Mouse (Mus musculus) stomach, postnatal 0 days (tissue): ENCODE results near the gene Gm42372. TPM values are rescaled to one million over a fixed set of nuclear protein-coding genes. Genes with fewer than 3 reads are reported as not detected.

Experiments
- ATAC-seq: fragments of 200-750 bp; cut with Nextera tagmentation; 2 replicates; pipeline ENCODE4 v1.8.0; 2017; ENCODE audit not compliant: low FRiP score, low TSS enrichment
- DNase-seq: peaks from one replicate; pipeline ENCODE4 v3.0.0-alpha.2; 2016; ENCODE audit warnings: low spot score
- H3K27ac ChIP-seq: fragments of 300-500 bp; sonication (generic); replicated peaks from 2 replicates; pipeline ENCODE4 v1.5.1; 2014; ENCODE audit warnings: mild to moderate bottlenecking, control low read depth
- H3K27me3 ChIP-seq: fragments of 300-500 bp; sonication (generic); 2 replicates; pipeline ENCODE4 v1.6.1; 2014; ENCODE audit warnings: low read length; ENCODE audit not compliant: control insufficient read depth, insufficient read depth
- H3K36me3 ChIP-seq: fragments of 300-500 bp; sonication (generic); 2 replicates; pipeline ENCODE4 v1.6.1; 2014; ENCODE audit warnings: low read length, mixed read lengths; ENCODE audit not compliant: control insufficient read depth, insufficient read depth
- H3K4me1 ChIP-seq: fragments of 300-500 bp; sonication (generic); replicated peaks from 2 replicates; pipeline ENCODE4 v1.6.1; 2014; ENCODE audit warnings: antibody characterized with exemption; ENCODE audit not compliant: control insufficient read depth, insufficient read depth
- H3K4me2 ChIP-seq: fragments of 300-500 bp; sonication (generic); replicated peaks from 2 replicates; pipeline ENCODE4 v1.6.1; 2014; ENCODE audit warnings: low read depth, mild to moderate bottlenecking, control low read depth, moderate library complexity
- H3K4me3 ChIP-seq: fragments of 300-500 bp; sonication (generic); 2 replicates; pipeline ENCODE4 v1.5.1; 2014; ENCODE audit warnings: low read depth, low read length, control low read depth
- H3K9ac ChIP-seq: fragments of 300-500 bp; sonication (generic); 2 replicates; pipeline ENCODE4 v1.6.1; 2014; ENCODE audit warnings: mild to moderate bottlenecking, low read length, control low read depth, mixed read lengths
- H3K9me3 ChIP-seq: fragments of 300-500 bp; sonication (generic); 2 replicates; pipeline ENCODE4 v1.6.1; 2016; ENCODE audit warnings: low read length; ENCODE audit not compliant: control insufficient read depth
- CTCF ChIP-seq: IDR thresholded peaks from 2 replicates; pipeline ENCODE4 v1.5.1; 2016; ENCODE audit warnings: antibody characterized with exemption, low read depth, mild to moderate bottlenecking, moderate library complexity
- EP300 ChIP-seq: optimal IDR thresholded peaks from 2 replicates; pipeline ENCODE3; 2016; ENCODE audit warnings: antibody characterized with exemption
- WGBS: fragments of 180-500 bp; shearing (Covaris S2); extraction: QIAGEN DNeasy Blood & Tissue Kit; methylation state at CpG from one replicate; pipeline ENCODE4 v1.1.7; 2014; 5-methylcytosine and 5-hydroxymethylcytosine counted together
- polyA plus RNA-seq: library from polyadenylated mRNA; unstranded; fragments of >200 nt; fragmentation: Nextera tagmentation; extraction: Ambion mirVana; gene quantifications from 2 replicates; pipeline ENCODE4 v1.2.1, GENCODE M21; 2015

Gm42372 gene
- polyA plus RNA-seq, 1 experiment from 2014 or later: 0.15 TPM

DNA sequence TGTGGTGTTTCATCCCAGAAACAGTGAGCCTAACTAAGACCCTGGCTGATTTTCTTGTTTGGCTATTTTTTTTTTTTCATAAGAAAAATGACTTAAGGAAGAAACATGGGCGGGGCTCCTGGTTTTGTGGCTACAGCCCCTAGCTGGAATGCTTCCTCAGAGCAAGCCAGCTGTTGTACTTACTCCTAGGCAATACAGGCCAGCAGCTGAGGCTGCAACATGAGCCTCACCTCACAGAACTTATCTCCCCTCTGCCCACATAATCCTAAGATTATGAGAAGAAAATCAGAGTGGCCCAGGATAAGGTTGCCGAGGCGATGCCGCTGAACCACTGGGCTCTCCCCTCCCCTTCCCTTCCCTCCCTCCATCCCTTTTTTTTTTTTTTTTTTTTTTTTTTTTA, 27.2 kb upstream of the Gm42372 start:
- Histone ChIP-seq H3K4me3 (no peak overlapping the region), H3K9ac (no peak overlapping the region), H3K36me3 (no peaks in the 10 kb centered on the region), H3K9me3 (no peaks in the 10 kb centered on the region), H3K4me1 (no peaks in the 10 kb centered on the region), H3K27me3 (no peaks in the 10 kb centered on the region), H3K4me2 (no peak overlapping the region), H3K27ac (no peak overlapping the region)
- ATAC-seq: no peak
- no peak for DNase-seq
- WGBS: 68% methylated on average over 4 of the region's 4 CpGs
- TF ChIP-seq CTCF: no peak
- TF ChIP-seq EP300: no peak

DNA sequence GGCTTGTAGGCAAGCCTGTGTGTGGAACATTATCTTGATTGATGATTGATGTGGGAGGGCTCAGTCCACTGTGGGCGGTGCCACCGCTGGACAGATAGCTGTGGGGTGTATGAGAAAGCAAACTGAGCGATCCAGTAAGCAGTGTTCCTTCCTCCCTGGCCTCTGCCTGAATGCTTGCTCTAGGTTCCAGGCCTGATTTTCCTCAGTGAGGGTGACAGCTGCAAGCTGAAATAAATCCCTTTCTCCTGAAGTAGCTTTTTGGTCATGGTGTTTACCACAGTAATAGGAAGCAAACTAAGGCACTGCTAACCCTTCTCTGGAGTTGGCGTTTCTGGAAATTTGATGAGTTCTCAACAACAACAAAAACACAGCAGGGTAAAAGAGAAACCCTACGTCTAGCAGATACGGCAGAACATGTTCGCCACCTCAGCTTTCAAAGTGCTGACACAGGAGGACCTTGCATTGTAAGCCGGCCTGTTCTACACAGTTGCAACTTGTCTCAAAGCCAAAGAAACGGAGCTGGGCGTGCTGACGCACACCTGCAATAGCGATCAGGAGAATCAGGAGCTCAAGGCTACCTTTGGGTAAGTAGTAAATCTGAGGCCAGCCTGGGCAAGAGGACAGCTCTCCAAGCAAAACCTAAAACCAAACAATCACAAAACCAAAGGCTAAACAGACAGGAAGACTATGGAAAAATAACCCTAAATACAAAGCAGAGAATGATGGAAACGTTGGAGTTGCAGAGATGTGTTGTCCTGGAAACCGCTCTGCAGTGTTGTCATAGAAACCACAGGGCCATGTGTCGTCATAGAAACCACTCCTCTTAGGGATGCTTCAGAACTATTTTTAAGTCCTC, 26.2 kb upstream of the Gm42372 start:
- Histone ChIP-seq H3K36me3 (no peaks in the 10 kb centered on the region), H3K4me1 (no peaks in the 10 kb centered on the region), H3K27me3 (no peaks in the 10 kb centered on the region), H3K4me3 (no peak overlapping the region), H3K27ac (no peak overlapping the region), H3K9me3 (no peaks in the 10 kb centered on the region), H3K4me2 (no peak overlapping the region), H3K9ac (no peak overlapping the region)
- no peak for TF ChIP-seq EP300
- no peak for TF ChIP-seq CTCF
- ATAC-seq (no peak), DNase-seq (no peak)
- WGBS: 52% methylated on average over 15 of the region's 15 CpGs

DNA sequence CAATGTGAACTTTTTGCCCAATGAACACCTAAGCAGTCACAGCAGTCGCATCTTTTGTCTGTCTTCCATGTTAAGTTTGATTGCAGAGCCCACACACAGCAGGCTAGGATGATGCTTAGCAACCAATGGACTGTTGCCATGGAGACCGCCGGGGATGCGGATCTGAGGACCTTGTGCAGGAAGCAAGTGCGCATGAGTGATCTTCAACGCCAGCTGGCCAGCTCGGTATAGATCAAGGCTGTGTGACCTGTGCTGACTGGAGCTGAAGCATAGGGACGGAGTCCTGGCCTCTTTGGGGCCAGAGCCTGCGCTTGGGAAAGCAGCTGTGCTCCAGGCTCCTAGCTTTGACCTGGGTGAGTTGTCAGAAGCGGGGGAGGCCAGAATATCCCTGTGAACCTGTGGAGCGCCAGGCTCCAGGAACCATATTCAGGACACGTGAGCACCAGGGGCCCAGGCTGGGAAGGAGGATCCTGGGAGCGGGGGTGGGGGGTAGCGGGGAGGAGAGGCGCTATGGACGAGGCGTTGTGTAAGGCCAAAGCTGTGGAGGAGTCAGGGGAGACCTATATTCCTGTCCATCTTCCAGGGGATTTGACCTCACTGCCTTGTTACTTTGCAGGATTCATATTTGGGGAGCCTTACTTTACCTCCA, 23.2 kb upstream of the Gm42372 start, which contains the start of gene Pnmal1:
Gene Pnmal1, plus strand, starts transcription at position 141 of the 649 bp plus-strand sequence.
- ATAC-seq: peak; percentile 60; the same call in 1 of the 2 replicates
- Histone ChIP-seq H3K4me3 (no peak within 1 kb of the TSS), H3K27me3 (no peaks in the 10 kb centered on the region), H3K36me3 (no peaks in the 10 kb centered on the region), H3K4me1 (no peaks in the 10 kb centered on the region), H3K4me2 (no peak within 1 kb of the TSS), H3K9me3 (no peaks in the 10 kb centered on the region), H3K9ac (no peak within 1 kb of the TSS), H3K27ac (no peak within 1 kb of the TSS)
- peak; percentile 45 for DNase-seq
- no peak for TF ChIP-seq CTCF
- TF ChIP-seq EP300: no peak
- WGBS: 27% methylated on average over 17 of the region's 17 CpGs

- H3K9ac ChIP-seq: no peak overlapping the region
- no peaks in the 10 kb centered on the region for H3K4me1 ChIP-seq
- H3K4me2 ChIP-seq: no peak overlapping the region
- H3K9me3 ChIP-seq: no peaks in the 10 kb centered on the region
- H3K36me3 ChIP-seq: no peaks in the 10 kb centered on the region
- TF ChIP-seq CTCF (no peak), EP300 (no peak)
- no peak overlapping the region for H3K27ac ChIP-seq
- WGBS: 71% methylated on average over 5 of the region's 5 CpGs
- no peak for DNase-seq
- no peaks in the 10 kb centered on the region for H3K27me3 ChIP-seq
- no peak for ATAC-seq
- no peak overlapping the region for H3K4me3 ChIP-seq
Measured at GRCm38 (mm10) chr7:16961678-16962077, 21.2 kb upstream of the Gm42372 start.

DNA sequence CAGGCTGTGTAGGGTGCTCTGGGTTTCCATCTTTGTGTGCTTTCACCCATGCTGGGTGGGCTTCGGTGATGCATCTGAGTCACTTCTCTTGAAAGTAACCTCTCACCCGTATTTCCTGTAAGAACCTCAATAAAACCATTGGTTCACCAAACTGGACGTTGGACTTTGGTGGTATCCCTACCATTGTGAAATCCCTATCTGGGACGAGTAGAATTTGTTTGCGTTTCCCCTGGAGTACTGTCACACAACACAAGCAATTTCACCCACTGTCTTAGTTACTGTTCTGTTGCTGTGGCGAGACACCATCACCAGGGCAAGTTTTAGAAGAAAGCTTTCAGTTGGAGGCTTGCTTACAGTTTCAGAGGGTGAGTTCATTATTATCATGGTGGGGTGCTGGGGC, 14.5 kb upstream of the Gm42372 start:
- no peak overlapping the region for H3K4me3 ChIP-seq
- H3K9ac ChIP-seq: no peak overlapping the region
- no peaks in the 10 kb centered on the region for H3K4me1 ChIP-seq
- H3K36me3 ChIP-seq: no peaks in the 10 kb centered on the region
- TF ChIP-seq CTCF (no peak), EP300 (no peak)
- WGBS: 82% methylated on average over 6 of the region's 6 CpGs
- H3K9me3 ChIP-seq: no peaks in the 10 kb centered on the region
- H3K27ac ChIP-seq: no peak overlapping the region
- ATAC-seq (no peak), DNase-seq (no peak)
- no peaks in the 10 kb centered on the region for H3K27me3 ChIP-seq
- H3K4me2 ChIP-seq: no peak overlapping the region

DNA sequence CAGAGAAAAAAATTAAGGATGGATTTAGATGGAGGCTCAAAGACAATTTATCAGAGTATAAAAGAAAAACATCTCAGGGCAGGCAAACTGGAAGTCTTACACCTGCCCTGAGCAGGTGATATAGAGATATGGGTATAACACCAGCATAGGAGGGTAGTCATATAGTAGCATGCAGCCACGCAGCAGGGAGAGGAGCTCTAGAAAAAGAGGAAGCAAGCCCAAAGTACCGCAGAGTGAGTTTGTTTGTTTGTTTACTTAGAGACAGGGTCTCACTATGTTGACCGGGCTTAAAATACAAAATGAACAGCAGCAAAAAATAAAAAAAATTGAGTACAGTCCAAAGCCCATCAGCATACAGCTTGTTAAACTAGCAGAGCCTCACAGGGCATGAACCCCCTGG, 11.7 kb upstream of the Gm42372 start:
- Histone ChIP-seq H3K4me3 (no peak overlapping the region), H3K9ac (no peak overlapping the region), H3K9me3 (no peaks in the 10 kb centered on the region), H3K4me2 (no peak overlapping the region), H3K4me1 (no peaks in the 10 kb centered on the region), H3K27ac (no peak overlapping the region), H3K27me3 (no peaks in the 10 kb centered on the region), H3K36me3 (no peaks in the 10 kb centered on the region)
- ATAC-seq (no peak), DNase-seq (no peak)
- 72% methylated on average over 3 of the region's 3 CpGs for WGBS
- no peak for TF ChIP-seq EP300
- no peak for TF ChIP-seq CTCF
